Mouse (Mus musculus): ENCODE measurements around the gene Wdr54. TPM values are rescaled to one million over a fixed set of nuclear protein-coding genes. Genes with fewer than 3 reads are reported as not detected.
"Not testable (repeated sequence)": the region's sequence is repeated elsewhere in the genome, so short reads cannot be mapped to it uniquely, and the experiment has no call there.

Wdr54 gene
- polyA plus RNA-seq, 1 experiment from 2014 or later, result 4.2 TPM

GRCm38 (mm10) chr6:83175996-83176395 is 19.8 kb upstream of the Wdr54 start:
- H3K9ac ChIP-seq, result no peak overlapping the region
- H3K27me3 ChIP-seq (replicated peaks), result no peaks in the 10 kb centered on the region
- WGBS, result 87% methylated on average over 8 of the region's 8 CpGs

GRCm38 (mm10) chr6:83172240-83172920 is 16.2 kb upstream of the Wdr54 start:
- Histone ChIP-seq H3K36me3 (peaks cover 2% of the 10 kb centered on the region; the same call in 1 of the 2 replicates), H3K4me3 (no peak overlapping the region), H3K9ac (no peak overlapping the region), H3K9me3 (replicated peaks) (no peaks in the 10 kb centered on the region), H3K4me2 (no peak overlapping the region), H3K27me3 (replicated peaks) (no peaks in the 10 kb centered on the region), H3K4me1 (replicated peaks) (peaks cover 21% of the 10 kb centered on the region), H3K27ac (ENCODE audit: poor library complexity, severe bottlenecking) (no peak overlapping the region)
- ATAC-seq (ENCODE audit: insufficient number of reproducible peaks, low FRiP score), result no peak
- 63% methylated on average over 9 of the region's 9 CpGs for WGBS

More at GRCm38 (mm10) chr6:83175996-83176395, 19.8 kb upstream of the Wdr54 start:
- H3K36me3 ChIP-seq, result peaks cover 5% of the 10 kb centered on the region; the same call in 1 of the 2 replicates
- no peaks in the 10 kb centered on the region for H3K9me3 ChIP-seq (replicated peaks)
- no peak overlapping the region for H3K4me3 ChIP-seq
- H3K4me1 ChIP-seq (replicated peaks), result peaks cover 30% of the 10 kb centered on the region
- no peak for ATAC-seq (ENCODE audit: insufficient number of reproducible peaks, low FRiP score)
- no peak overlapping the region for H3K27ac ChIP-seq (ENCODE audit: poor library complexity, severe bottlenecking)
- no peak overlapping the region for H3K4me2 ChIP-seq

DNA sequence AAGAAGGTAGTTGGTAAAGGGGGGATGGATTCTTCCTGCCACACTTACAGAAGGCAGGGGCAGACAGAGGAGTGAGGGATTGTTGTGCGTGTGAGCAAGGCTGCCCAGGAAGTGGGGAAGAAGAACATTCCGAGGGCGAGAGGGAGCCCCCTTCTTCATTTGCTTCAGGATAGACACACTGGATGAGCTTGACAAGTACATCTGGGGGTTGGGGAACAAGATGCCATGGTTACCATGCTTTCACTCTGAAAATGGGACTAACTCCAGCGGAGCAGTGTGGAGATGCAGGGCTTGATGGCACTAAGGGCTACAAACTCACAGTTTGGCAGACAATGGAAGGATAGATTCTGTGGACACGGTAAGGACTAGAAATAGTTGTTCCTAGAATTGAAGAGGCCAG is 14.9 kb upstream of the Wdr54 start:
- H3K9ac ChIP-seq, result no peak overlapping the region
- ATAC-seq (ENCODE audit: insufficient number of reproducible peaks, low FRiP score), result no peak
- no peak overlapping the region for H3K4me3 ChIP-seq
- WGBS, result 77% methylated on average over 5 of the region's 5 CpGs
- no peaks in the 10 kb centered on the region for H3K27me3 ChIP-seq (replicated peaks)
- H3K9me3 ChIP-seq (replicated peaks), result no peaks in the 10 kb centered on the region
- peaks cover 27% of the 10 kb centered on the region for H3K4me1 ChIP-seq (replicated peaks)
- no peak overlapping the region for H3K27ac ChIP-seq (ENCODE audit: poor library complexity, severe bottlenecking)
- H3K36me3 ChIP-seq, result no peaks in the 10 kb centered on the region
- H3K4me2 ChIP-seq, result no peak overlapping the region

DNA sequence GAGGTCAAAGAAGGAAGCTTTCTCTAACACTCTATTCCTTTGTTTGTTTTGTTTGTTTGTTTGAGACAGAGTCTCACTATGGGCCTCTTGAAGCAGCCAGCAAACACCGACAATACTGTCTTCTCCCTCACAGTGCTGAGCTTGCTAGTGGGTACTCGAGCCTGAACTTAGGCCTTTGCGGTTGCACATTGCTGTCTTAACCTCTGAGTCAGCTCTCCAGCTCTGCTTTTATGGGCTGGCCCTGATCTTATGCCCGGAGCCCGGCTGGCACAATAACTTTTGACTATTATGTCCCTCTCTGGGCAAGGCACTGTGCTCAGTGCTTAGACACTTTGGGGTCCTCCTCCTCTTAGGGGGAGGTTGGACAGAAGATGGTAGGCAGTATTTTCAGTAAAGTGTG is 13.7 kb upstream of the Wdr54 start:
- no peaks in the 10 kb centered on the region for H3K36me3 ChIP-seq
- H3K4me2 ChIP-seq, result no peak overlapping the region
- no peak overlapping the region for H3K27ac ChIP-seq (ENCODE audit: poor library complexity, severe bottlenecking)
- no peaks in the 10 kb centered on the region for H3K9me3 ChIP-seq (replicated peaks)
- H3K4me1 ChIP-seq (replicated peaks), result peaks cover 30% of the 10 kb centered on the region
- H3K9ac ChIP-seq, result no peak overlapping the region
- no peak overlapping the region for H3K4me3 ChIP-seq
- WGBS, result 78% methylated on average over 5 of the region's 5 CpGs
- H3K27me3 ChIP-seq (replicated peaks), result no peaks in the 10 kb centered on the region
- ATAC-seq (ENCODE audit: insufficient number of reproducible peaks, low FRiP score), result no peak

GRCm38 (mm10) chr6:83166243-83166630 is 10.0 kb upstream of the Wdr54 start:
- peak overlapping the region; percentile 90 for H3K4me2 ChIP-seq
- H3K36me3 ChIP-seq, result no peaks in the 10 kb centered on the region
- WGBS, result 0% methylated on average over 12 of the region's 12 CpGs
- peak overlapping the region; percentile 80 for H3K4me3 ChIP-seq
- peak; percentile 12; the same call in 1 of the 2 replicates for ATAC-seq (ENCODE audit: insufficient number of reproducible peaks, low FRiP score)
- H3K27ac ChIP-seq (ENCODE audit: poor library complexity, severe bottlenecking), result no peak overlapping the region; the same call in 1 of the 2 replicates
- H3K27me3 ChIP-seq (replicated peaks), result peaks cover 15% of the 10 kb centered on the region
- H3K9ac ChIP-seq, result peak overlapping the region; percentile 90
- no peaks in the 10 kb centered on the region for H3K9me3 ChIP-seq (replicated peaks)
- H3K4me1 ChIP-seq (replicated peaks), result peaks cover 36% of the 10 kb centered on the region

DNA sequence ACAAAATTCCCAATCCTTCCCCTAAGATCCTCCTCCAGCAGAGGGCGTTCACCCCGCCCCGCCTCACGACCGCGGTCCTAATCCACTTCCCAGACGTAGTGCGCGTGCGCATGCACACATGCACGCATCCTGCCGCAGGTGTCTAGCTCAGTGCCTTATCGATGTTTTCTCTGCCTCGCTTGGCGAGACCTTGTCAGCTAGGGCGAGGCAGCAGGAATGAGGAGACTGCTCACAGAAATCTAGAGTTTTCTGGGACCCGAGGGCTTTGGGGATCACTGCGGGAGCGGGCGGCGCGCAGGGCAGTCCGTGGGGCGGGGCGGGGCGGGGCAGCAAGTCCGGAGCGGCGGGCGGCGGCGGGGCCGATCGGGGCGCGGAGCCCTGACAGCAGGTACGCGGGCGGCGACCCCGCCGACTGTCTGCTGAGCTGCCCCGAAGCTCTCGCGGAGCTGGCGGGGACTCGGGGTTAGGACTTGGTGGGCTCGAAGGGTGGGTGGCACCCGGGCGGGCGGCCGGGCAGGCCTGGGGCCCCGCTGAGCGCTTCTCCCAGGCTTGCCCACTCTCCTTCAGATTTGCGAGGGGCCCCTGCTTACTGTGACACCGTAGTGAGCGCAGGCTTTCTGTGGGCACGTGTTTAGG is 9.5 kb upstream of the Wdr54 start, which contains the start of gene Dctn1:
Gene Dctn1 (plus strand): TSS at position 314 of the 636 bp plus-strand sequence.
- peak; percentile 90 for ATAC-seq (ENCODE audit: insufficient number of reproducible peaks, low FRiP score)
- H3K27ac ChIP-seq (ENCODE audit: poor library complexity, severe bottlenecking), result peak within 1 kb of the TSS; percentile 75
- peak within 1 kb of the TSS; percentile 80 for H3K4me3 ChIP-seq
- no peaks in the 10 kb centered on the region for H3K36me3 ChIP-seq
- H3K9ac ChIP-seq, result peak within 1 kb of the TSS; percentile 90
- no peaks in the 10 kb centered on the region for H3K9me3 ChIP-seq (replicated peaks)
- peaks cover 20% of the 10 kb centered on the region for H3K27me3 ChIP-seq (replicated peaks)
- H3K4me1 ChIP-seq (replicated peaks), result peaks cover 36% of the 10 kb centered on the region
- under 1% methylated on average over 51 of the region's 58 CpGs for WGBS
- peak within 1 kb of the TSS; percentile 90 for H3K4me2 ChIP-seq

DNA sequence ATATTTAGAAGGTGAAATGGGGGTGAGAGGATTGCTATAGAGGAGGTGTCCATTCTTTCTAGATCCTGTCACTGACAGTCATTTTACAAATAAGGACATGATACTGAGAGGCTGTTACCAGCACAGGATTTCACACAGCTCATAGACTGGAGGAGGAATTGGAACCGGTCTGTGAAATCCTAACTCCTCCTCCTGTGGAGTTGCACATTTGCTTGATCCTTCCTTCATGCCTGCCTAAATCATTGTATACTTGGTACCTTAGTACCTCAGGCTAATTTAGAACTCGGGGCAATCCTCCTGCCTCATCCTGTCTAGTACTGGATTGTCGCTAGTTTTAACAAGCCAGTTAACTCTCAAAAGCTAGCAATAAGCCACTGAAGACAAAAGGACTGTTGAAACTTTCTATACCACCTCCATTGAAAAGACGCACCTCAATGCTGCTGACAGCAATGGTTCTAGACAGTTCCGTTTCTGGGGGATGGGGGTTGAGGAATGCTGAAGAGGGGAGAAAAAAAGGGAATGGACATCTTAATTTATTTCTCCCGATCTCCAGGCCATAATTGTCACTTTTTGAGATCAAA is 8.9 kb upstream of the Wdr54 start:
- Histone ChIP-seq H3K9ac (peak overlapping the region; percentile 90), H3K27ac (ENCODE audit: poor library complexity, severe bottlenecking) (peak overlapping the region; percentile 75; the same call in 1 of the 2 replicates), H3K4me1 (replicated peaks) (peaks cover 36% of the 10 kb centered on the region), H3K27me3 (replicated peaks) (peaks cover 26% of the 10 kb centered on the region), H3K36me3 (no peaks in the 10 kb centered on the region), H3K4me3 (peak overlapping the region; percentile 80), H3K9me3 (replicated peaks) (no peaks in the 10 kb centered on the region), H3K4me2 (peak overlapping the region; percentile 90)
- peak; percentile 33; the same call in 1 of the 2 replicates for ATAC-seq (ENCODE audit: insufficient number of reproducible peaks, low FRiP score)
- 8% methylated on average over 6 of the region's 6 CpGs for WGBS

GRCm38 (mm10) chr6:83162701-83163100 is 6.5 kb upstream of the Wdr54 start:
- no peaks in the 10 kb centered on the region for H3K36me3 ChIP-seq
- peak overlapping the region; percentile 73 for H3K4me2 ChIP-seq
- peaks cover 30% of the 10 kb centered on the region for H3K27me3 ChIP-seq (replicated peaks)
- H3K27ac ChIP-seq (ENCODE audit: poor library complexity, severe bottlenecking), result no peak overlapping the region
- H3K9ac ChIP-seq, result 0 out of 2 replicates have a peak overlapping the region, but pooled peaks have one; percentile 39
- no peaks in the 10 kb centered on the region for H3K9me3 ChIP-seq (replicated peaks)
- 1% methylated on average over 8 of the region's 8 CpGs for WGBS
- peaks cover 28% of the 10 kb centered on the region for H3K4me1 ChIP-seq (replicated peaks)
- no peak for ATAC-seq (ENCODE audit: insufficient number of reproducible peaks, low FRiP score)
- H3K4me3 ChIP-seq, result peak overlapping the region; percentile 39

GRCm38 (mm10) chr6:83161921-83162641 is 5.9 kb upstream of the Wdr54 start:
- H3K9me3 ChIP-seq (replicated peaks), result no peaks in the 10 kb centered on the region
- H3K9ac ChIP-seq, result peak overlapping the region; percentile 39
- no peak for ATAC-seq (ENCODE audit: insufficient number of reproducible peaks, low FRiP score)
- WGBS, result under 1% methylated on average over 49 of the region's 49 CpGs
- peaks cover 22% of the 10 kb centered on the region for H3K4me1 ChIP-seq (replicated peaks)
- no peaks in the 10 kb centered on the region for H3K36me3 ChIP-seq
- peak overlapping the region; percentile 39 for H3K4me3 ChIP-seq
- H3K27ac ChIP-seq (ENCODE audit: poor library complexity, severe bottlenecking), result no peak overlapping the region
- H3K27me3 ChIP-seq (replicated peaks), result peaks cover 30% of the 10 kb centered on the region
- H3K4me2 ChIP-seq, result peak overlapping the region; percentile 73

DNA sequence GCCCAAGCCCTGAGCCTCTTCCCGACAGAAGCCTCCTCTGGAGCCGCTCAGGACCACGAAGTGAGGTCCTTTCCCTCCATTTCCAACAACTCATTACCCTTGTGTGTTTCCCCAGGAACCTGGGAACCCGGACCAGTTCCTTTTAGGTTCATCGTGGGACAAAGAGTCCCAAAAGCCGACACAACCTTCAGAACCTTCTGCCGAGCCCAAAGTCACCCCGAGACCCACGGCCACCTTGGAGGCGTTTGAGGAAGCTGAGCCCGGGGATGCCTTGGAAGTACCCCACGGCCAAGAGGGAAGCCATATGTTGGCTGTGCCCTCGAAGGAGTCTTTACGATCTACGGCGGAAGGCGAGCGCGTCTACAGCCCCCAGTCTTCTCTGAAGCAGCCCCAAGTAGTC is 5.2 kb upstream of the Wdr54 start:
- H3K36me3 ChIP-seq, result no peaks in the 10 kb centered on the region
- ATAC-seq (ENCODE audit: insufficient number of reproducible peaks, low FRiP score), result no peak
- 8% methylated on average over 19 of the region's 19 CpGs for WGBS
- H3K4me2 ChIP-seq, result peak overlapping the region; percentile 73
- no peak overlapping the region for H3K27ac ChIP-seq (ENCODE audit: poor library complexity, severe bottlenecking)
- H3K9ac ChIP-seq, result peak overlapping the region; percentile 39
- no peaks in the 10 kb centered on the region for H3K9me3 ChIP-seq (replicated peaks)
- peak overlapping the region; percentile 39 for H3K4me3 ChIP-seq
- H3K27me3 ChIP-seq (replicated peaks), result peaks cover 30% of the 10 kb centered on the region
- peaks cover 18% of the 10 kb centered on the region for H3K4me1 ChIP-seq (replicated peaks)

- H3K9me3 ChIP-seq (replicated peaks); H3K9ac ChIP-seq; ATAC-seq (ENCODE audit: insufficient number of reproducible peaks, low FRiP score); H3K4me2 ChIP-seq; H3K27ac ChIP-seq (ENCODE audit: poor library complexity, severe bottlenecking); H3K4me3 ChIP-seq; H3K36me3 ChIP-seq: not testable (repeated sequence)
- H3K27me3 ChIP-seq (replicated peaks), result peaks cover 41% of the 10 kb centered on the region
- 32% methylated on average over 3 of the region's 3 CpGs for WGBS
- peaks cover 22% of the 10 kb centered on the region for H3K4me1 ChIP-seq (replicated peaks)
These were observed 3.3 kb upstream of the Wdr54 start for GRCm38 (mm10) chr6:83159456-83159855.
